Mouse (Mus musculus): ENCODE measurements around the gene Usf3. TPM values are rescaled to one million over a fixed set of nuclear protein-coding genes. Genes with fewer than 3 reads are reported as not detected.
A peak's percentile ranks its signal among the peaks of the same experiment; 100 is the strongest.

Gene Usf3
- total and polyA plus RNA-seq, 2 experiments: 6.9 to 9.4 TPM

- no peak for DNase-seq (ENCODE audit: extremely low read depth, low read depth, low spot score)
- no peak overlapping the region for H3K4me3 ChIP-seq (ENCODE audit: insufficient read depth, low read depth, low read length)
- no peak for TF ChIP-seq POLR2A (IDR thresholded peaks at IDR 0.05; ENCODE audit: extremely low read depth, insufficient read depth, low read length)
- no peak for TF ChIP-seq CTCF (IDR thresholded peaks at IDR 0.05; ENCODE audit: low read depth, low read length)
- peaks cover 2% of the 10 kb centered on the region for H3K4me1 ChIP-seq (ENCODE audit: control insufficient read depth, insufficient read depth, low read length)
- peaks cover 27% of the 10 kb centered on the region for H3K36me3 ChIP-seq (ENCODE audit: control insufficient read depth, insufficient read depth, low read length)
- H3K79me2 ChIP-seq (ENCODE audit: control insufficient read depth, insufficient read depth, low read length): no peaks in the 10 kb centered on the region; the same call in 1 of the 2 replicates
- H3K27me3 ChIP-seq (ENCODE audit: control insufficient read depth, insufficient read depth, low read length): no peaks in the 10 kb centered on the region
- H3K9ac ChIP-seq (ENCODE audit: low read depth, low read length): no peak overlapping the region
- WGBS: 85% methylated on average over 7 of the region's 7 CpGs
- H3K27ac ChIP-seq (replicated peaks; ENCODE audit: insufficient read depth, low read depth, low read length): no peak overlapping the region
Measured at GRCm38 (mm10) chr16:44159325-44159724, 13.7 kb upstream of the Usf3 start.

- TF ChIP-seq POLR2A (IDR thresholded peaks at IDR 0.05; ENCODE audit: extremely low read depth, insufficient read depth, low read length) (no peak), CTCF (IDR thresholded peaks at IDR 0.05; ENCODE audit: low read depth, low read length) (no peak)
- Histone ChIP-seq H3K79me2 (ENCODE audit: control insufficient read depth, insufficient read depth, low read length) (no peaks in the 10 kb centered on the region), H3K36me3 (ENCODE audit: control insufficient read depth, insufficient read depth, low read length) (peaks cover 15% of the 10 kb centered on the region), H3K4me3 (ENCODE audit: insufficient read depth, low read depth, low read length) (no peak overlapping the region), H3K27ac (replicated peaks; ENCODE audit: insufficient read depth, low read depth, low read length) (no peak overlapping the region), H3K4me1 (ENCODE audit: control insufficient read depth, insufficient read depth, low read length) (peaks cover 5% of the 10 kb centered on the region; the same call in 1 of the 2 replicates), H3K9ac (ENCODE audit: low read depth, low read length) (no peak overlapping the region), H3K27me3 (ENCODE audit: control insufficient read depth, insufficient read depth, low read length) (no peaks in the 10 kb centered on the region)
- 93% methylated on average over 2 of the region's 2 CpGs for WGBS
- no peak for DNase-seq (ENCODE audit: extremely low read depth, low read depth, low spot score)
Measured at GRCm38 (mm10) chr16:44163831-44164230, 9.2 kb upstream of the Usf3 start.

GRCm38 (mm10) chr16:44165182-44165581 is 7.9 kb upstream of the Usf3 start:
- DNase-seq (ENCODE audit: extremely low read depth, low read depth, low spot score): peak; percentile 88
- no peak for TF ChIP-seq POLR2A (IDR thresholded peaks at IDR 0.05; ENCODE audit: extremely low read depth, insufficient read depth, low read length)
- no peak for TF ChIP-seq CTCF (IDR thresholded peaks at IDR 0.05; ENCODE audit: low read depth, low read length)
- no peak overlapping the region for H3K4me3 ChIP-seq (ENCODE audit: insufficient read depth, low read depth, low read length)
- H3K27ac ChIP-seq (replicated peaks; ENCODE audit: insufficient read depth, low read depth, low read length): no peak overlapping the region
- H3K36me3 ChIP-seq (ENCODE audit: control insufficient read depth, insufficient read depth, low read length): peaks cover 3% of the 10 kb centered on the region
- peaks cover 5% of the 10 kb centered on the region; the same call in 1 of the 2 replicates for H3K4me1 ChIP-seq (ENCODE audit: control insufficient read depth, insufficient read depth, low read length)
- H3K9ac ChIP-seq (ENCODE audit: low read depth, low read length): no peak overlapping the region
- WGBS: 11% methylated on average over 3 of the region's 3 CpGs
- no peaks in the 10 kb centered on the region for H3K27me3 ChIP-seq (ENCODE audit: control insufficient read depth, insufficient read depth, low read length)
- H3K79me2 ChIP-seq (ENCODE audit: control insufficient read depth, insufficient read depth, low read length): no peaks in the 10 kb centered on the region

GRCm38 (mm10) chr16:44168990-44169389 is 4.1 kb upstream of the Usf3 start:
- no peak overlapping the region for H3K27ac ChIP-seq (replicated peaks; ENCODE audit: insufficient read depth, low read depth, low read length)

GRCm38 (mm10) chr16:44172297-44173154 is 520 bp upstream of the Usf3 start:
- peaks cover 15% of the 10 kb centered on the region for H3K4me1 ChIP-seq (ENCODE audit: control insufficient read depth, insufficient read depth, low read length)
- DNase-seq (ENCODE audit: extremely low read depth, low read depth, low spot score): peak; percentile 94
- under 1% methylated on average over 26 of the region's 26 CpGs for WGBS

More at GRCm38 (mm10) chr16:44168990-44169389, 4.1 kb upstream of the Usf3 start:
- 82% methylated on average over 4 of the region's 4 CpGs for WGBS
- no peaks in the 10 kb centered on the region for H3K36me3 ChIP-seq (ENCODE audit: control insufficient read depth, insufficient read depth, low read length)
- DNase-seq (ENCODE audit: extremely low read depth, low read depth, low spot score): no peak
- no peaks in the 10 kb centered on the region for H3K27me3 ChIP-seq (ENCODE audit: control insufficient read depth, insufficient read depth, low read length)
- peaks cover 6% of the 10 kb centered on the region; the same call in 1 of the 2 replicates for H3K79me2 ChIP-seq (ENCODE audit: control insufficient read depth, insufficient read depth, low read length)
- H3K4me1 ChIP-seq (ENCODE audit: control insufficient read depth, insufficient read depth, low read length): peaks cover 8% of the 10 kb centered on the region
- H3K9ac ChIP-seq (ENCODE audit: low read depth, low read length): no peak overlapping the region
- no peak overlapping the region for H3K4me3 ChIP-seq (ENCODE audit: insufficient read depth, low read depth, low read length)
- TF ChIP-seq POLR2A (IDR thresholded peaks at IDR 0.05; ENCODE audit: extremely low read depth, insufficient read depth, low read length) (no peak), CTCF (IDR thresholded peaks at IDR 0.05; ENCODE audit: low read depth, low read length) (no peak)

More at GRCm38 (mm10) chr16:44172297-44173154, 520 bp upstream of the Usf3 start:
- Histone ChIP-seq H3K27me3 (ENCODE audit: control insufficient read depth, insufficient read depth, low read length) (no peaks in the 10 kb centered on the region), H3K4me3 (ENCODE audit: insufficient read depth, low read depth, low read length) (peak overlapping the region; percentile 58), H3K36me3 (ENCODE audit: control insufficient read depth, insufficient read depth, low read length) (no peaks in the 10 kb centered on the region), H3K9ac (ENCODE audit: low read depth, low read length) (peak overlapping the region; percentile 69), H3K79me2 (ENCODE audit: control insufficient read depth, insufficient read depth, low read length) (peaks cover 13% of the 10 kb centered on the region; the same call in 1 of the 2 replicates), H3K27ac (replicated peaks; ENCODE audit: insufficient read depth, low read depth, low read length) (peak overlapping the region; percentile 84)
- TF ChIP-seq CTCF (IDR thresholded peaks at IDR 0.05; ENCODE audit: low read depth, low read length): peak; percentile 26
- no peak for TF ChIP-seq POLR2A (IDR thresholded peaks at IDR 0.05; ENCODE audit: extremely low read depth, insufficient read depth, low read length)

Measured in liver, adult 2 months (tissue).